Mouse (Mus musculus): ENCODE measurements around the gene Polr3b.

DNA sequence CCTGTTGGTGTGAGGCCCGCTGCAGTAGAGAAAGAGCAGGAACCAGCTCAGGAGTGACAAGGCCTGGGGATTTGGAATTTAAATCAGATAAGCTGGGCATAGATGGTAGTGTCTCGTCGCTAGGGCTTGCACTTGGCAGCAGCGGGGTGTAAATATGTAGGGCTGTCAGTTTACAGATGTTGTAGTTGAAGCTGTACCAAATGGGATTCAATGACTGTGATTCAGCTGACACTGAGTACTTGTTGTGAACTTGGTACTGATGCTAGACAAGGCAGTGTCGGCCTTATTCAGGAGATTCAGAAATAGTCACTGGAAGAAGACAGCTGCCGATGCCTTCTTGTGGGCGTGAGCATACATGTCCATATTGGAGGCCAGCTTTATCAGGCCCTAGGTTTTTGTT is 39.9 kb upstream of the Polr3b start:
- TF ChIP-seq CTCF (IDR thresholded peaks at IDR 0.05; ENCODE audit: control insufficient read depth, insufficient read depth, insufficient replicate concordance, low read depth, low read length), result no peak
- no peak for TF ChIP-seq POLR2A (IDR thresholded peaks at IDR 0.05; ENCODE audit: control insufficient read depth, low read depth, low read length)
